Mouse (Mus musculus) mature B cell (primary cell): ENCODE measurements around the gene Ino80b.

Source experiments
- in situ Hi-C: fragments of 300-500 bp; cut with MboI; formaldehyde crosslinking; loops from 2 replicates; pipeline ENCODE4 v1.14.3; 2019

The Ino80b gene

DNA sequence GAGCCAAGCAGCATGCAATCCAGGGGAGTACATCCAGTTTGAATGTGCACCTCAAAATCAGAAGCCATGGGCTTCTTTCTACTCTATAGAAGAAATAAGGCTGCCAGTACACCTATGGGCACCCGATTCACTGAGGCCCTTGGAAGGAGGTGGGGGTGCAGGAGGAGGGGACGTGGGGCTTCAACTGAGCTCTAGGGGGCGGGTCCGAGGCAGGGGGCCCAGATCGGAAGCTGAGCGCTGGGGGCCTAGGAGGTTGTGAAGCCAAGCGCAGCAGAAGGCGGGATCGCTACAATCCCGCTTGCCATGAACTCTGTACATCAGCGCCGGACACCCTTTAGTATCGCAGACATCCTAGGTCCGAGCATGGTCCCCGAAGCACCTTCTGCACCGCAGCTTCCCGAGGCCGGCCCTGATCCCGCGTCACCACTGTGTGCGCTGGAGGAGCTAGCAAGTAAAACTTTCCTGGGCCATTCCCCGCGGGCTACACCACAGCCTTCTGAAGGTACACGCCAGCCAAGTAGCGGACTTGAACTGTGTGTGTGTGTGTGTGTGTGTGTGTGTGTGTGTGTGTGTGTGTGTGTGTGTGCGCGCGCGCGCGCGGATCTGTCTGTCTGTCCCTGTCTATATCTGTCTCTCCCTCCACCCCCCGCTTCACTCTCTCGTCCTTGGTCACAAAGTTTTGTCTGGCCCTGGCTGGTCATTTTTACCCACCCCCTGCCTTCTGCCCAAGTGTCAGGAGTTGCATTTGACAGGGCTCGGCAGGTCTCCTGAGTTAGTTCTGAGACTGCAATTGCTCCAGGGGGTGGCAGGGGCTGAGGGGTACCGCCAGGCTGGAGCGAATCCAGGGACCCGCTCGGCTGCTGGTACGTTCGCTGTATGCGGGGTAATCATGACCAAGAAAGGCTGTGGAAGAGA is 38.9 kb downstream of the Ino80b start, which contains the start of gene Lbx2:
Lbx2 (plus strand) TSS at position 247 of the 915 bp plus-strand sequence.
- in situ Hi-C loops = no loop called here

DNA sequence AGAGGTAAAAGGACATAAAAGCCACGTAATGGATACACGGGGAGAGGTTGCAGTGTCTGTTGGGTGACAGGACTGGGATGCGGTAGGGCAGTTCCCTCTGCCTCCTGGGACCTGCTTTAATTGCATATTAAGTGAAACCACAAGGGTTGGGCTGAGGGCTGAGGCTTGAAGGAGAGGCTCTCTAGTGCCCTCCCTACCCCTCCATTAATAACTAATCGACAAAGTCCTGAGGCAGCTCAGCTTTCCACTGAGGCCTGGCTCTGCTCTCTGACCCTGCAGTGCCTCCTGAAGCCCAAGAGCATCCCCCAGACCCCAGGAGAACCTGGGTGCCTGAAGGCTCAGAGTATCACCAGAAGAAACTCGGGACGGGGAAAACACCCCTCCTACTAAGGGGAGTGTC is 40.8 kb downstream of the Ino80b start:
- in situ Hi-C loops = no loop called here

DNA sequence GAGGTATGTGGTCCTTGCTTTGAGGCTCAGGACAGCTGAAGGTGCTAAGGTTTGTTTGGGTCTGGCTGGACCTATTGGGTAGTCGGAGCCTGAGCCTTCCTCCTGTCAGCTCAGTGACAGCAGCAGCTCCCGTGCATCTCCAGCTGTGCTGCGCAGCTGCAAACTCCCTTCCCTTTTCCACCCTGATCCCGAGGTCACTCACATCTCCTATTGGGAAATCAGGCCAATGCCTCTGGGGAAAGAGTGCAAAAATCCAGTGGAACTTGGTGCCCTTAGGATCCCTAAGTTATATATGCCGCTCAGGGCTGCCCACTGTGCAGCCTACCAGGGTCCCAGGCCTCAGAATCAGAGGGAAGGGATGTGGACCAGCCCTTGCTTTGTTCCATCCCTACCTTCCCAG is 41.7 kb downstream of the Ino80b start:
- in situ Hi-C loops = no loop called here

DNA sequence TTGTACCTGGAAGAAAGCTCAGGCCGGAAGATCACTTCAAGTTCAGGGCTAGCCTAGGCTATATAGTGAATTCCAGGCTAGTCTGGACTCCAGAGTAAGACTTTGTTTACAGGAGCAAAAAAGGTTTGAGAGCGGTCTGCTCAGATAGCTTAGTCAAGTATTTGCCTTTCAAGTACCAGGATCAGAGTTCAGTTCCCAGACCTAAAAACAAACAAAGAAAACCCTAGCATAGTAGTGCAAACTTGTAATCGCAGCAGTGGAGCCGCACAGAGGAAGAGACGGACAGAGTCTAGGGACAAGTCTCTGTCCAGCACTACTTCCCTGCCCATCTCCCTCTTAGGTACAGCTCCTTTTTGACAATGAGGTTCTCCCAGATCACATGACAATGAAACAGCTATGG is 45.0 kb downstream of the Ino80b start:
- in situ Hi-C loops = no loop called here

DNA sequence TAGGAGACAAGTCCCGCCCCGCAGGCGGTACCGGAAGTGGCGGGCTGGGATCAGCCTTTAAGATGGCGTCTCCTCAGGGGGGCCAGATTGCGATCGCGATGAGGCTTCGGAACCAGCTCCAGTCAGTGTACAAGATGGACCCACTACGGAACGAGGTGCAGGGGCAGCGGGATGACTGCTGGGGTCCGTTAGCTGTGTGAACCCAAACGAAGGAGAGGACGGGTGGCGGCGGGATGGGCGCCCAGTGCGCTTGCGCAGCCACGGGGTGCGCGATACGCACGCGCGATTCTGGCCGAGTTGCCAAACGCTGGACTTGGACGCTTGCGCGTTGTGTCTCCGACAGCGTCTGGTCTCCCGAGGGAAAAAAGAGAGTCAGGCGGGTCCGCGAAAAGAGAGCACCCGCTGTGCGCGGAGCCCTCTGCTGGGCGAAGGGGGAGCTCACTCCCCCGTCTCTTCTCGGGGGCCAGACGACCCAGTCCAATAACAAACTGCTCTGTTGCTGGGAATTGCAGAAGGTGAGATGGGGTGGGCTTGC is 46.8 kb downstream of the Ino80b start:
- in situ Hi-C loops = loop anchor here (10.0 kb wide), 1 partner anchor 74 kb away; no protein-coding TSS in a partner anchor

DNA sequence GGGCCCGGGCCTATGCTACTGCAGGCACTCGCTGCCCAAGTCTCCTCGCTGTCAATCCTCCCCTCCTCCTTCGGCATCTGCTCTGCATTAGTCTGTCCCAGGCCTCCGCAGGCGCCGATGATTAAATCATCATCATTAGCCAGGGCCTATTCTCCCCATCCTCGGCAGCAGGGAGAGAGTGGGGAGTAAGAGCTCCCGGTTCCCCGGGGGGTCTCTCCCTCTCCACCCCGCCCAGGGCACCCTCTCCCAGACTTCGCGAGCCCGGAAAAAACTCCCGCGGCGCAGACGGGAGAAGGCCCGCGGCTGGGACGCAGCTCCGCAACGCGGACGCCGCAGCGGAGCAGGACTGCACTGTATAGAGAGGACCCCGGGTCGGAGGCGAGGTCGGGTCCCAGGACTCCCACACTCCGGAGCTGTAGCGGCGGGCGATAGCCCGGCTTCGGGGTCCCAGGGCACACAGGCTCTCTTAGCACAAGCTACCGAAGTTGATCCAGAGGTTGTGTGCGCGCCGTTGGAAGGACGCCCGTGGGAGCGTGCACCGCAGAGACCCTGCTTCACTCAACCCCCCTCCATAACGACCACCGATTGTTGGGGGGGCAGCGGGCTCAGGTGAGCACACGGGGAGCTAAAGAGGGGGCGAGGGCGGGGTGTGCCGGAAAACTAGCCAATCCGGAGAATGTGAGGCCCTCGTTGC is 47.5 kb downstream of the Ino80b start, which contains the start of gene Pcgf1:
Pcgf1 (plus strand) TSS at position 240 of the 694 bp plus-strand sequence.
- in situ Hi-C loops = loop anchor here (10.0 kb wide), 1 partner anchor 73 kb away; no protein-coding TSS in a partner anchor

DNA sequence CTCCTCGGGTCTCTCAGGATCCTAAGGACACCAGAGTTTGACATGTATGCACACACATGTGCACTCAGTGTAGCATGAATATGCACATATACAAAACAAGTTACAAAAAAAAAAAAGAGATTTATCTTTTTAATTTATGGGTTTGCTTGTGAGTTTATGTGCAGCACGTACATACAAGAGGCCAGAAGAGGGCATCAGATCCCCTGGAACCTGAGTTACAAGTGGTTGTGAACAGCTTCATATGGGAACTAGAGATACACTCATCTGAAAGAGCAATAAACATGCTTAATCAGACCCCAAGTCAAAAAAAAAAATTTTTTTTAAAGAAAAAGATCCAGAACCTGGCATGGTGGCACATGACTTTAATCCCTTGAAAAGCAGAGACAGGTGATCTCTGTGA is 50.3 kb downstream of the Ino80b start:
- in situ Hi-C loops = loop anchor here (10.0 kb wide), 1 partner anchor 70 kb away; no protein-coding TSS in a partner anchor
